Mouse (Mus musculus) liver, adult 2 months (tissue): Measurements from ENCODE around the gene Fxyd7.

Experiments used
- CTCF ChIP-seq: fragments of 200-500 bp; IDR thresholded peaks from 2 replicates; pipeline ENCODE4 v1.5.1; 2011; ENCODE audit warnings: low read depth, low read length, control low read depth
- POLR2A ChIP-seq: fragments of 200-500 bp; IDR thresholded peaks from 2 replicates; pipeline ENCODE4 v1.6.1; 2011; ENCODE audit warnings: low read length, control low read depth; ENCODE audit not compliant: insufficient read depth; ENCODE audit errors: extremely low read depth

- TF ChIP-seq CTCF: peak; percentile 55
- no peak for TF ChIP-seq POLR2A
Measured at GRCm38 (mm10) chr7:31077885-31078445, 26.7 kb upstream of the Fxyd7 start.
